Mouse (Mus musculus) adrenal gland, adult (tissue): ENCODE results near the gene Loxl1.
A peak's percentile ranks its signal among the peaks of the same experiment; 100 is the strongest.
"Not testable (repeated sequence)": the region's sequence is repeated elsewhere in the genome, so short reads cannot be mapped to it uniquely, and the experiment has no call there.

Experiments
- DNase-seq, 2 experiments: peaks; one replicate each; pipeline ENCODE4 v3.0.0; 2022 to 2023; ENCODE audit warnings: low spot score in 1 of 2; ENCODE audit not compliant: inconsistent age in 2 of 2

The Loxl1 gene

DNA sequence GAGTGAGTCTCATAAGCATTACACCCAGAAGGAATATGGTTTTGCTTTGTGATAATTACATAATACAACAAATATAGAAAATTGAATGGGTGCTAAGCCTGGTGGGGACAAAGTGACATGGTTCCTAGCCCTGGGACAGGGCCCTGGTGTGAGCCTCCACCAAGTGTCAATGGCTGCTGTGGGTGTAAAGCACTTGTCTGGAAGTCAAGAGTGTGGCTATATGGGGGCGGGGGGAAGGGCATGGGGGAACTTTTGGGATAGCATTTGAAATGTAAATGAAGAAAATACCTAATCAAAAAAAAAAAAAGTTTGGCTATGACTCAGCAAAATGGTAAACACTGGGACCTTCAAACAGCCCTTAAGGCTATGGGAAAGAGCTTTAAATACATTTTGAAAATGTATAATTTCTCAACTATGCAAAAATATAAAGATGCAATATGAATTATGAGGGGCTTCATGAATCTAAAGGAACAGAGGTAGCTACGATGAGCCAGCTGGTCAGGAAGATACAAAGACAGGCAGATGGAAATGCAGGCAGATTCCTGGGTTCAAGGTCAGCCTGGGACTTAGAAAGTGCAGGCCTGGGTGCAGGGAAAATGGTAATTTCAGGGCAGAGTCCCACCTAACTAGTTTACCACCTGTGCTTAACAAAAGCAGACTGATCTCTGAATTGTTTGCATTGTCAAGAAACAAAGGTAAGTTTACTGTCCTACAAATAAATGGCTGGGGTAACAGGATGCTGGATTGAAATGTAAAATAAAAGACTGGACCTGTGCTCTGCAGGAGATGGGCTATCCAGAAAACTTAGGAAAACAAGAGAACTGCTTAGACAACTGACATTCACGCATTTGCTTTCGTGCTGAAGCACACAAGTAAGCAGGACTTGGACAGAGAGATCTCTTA is 33.9 kb downstream of the Loxl1 start:
- no peak for DNase-seq

DNA sequence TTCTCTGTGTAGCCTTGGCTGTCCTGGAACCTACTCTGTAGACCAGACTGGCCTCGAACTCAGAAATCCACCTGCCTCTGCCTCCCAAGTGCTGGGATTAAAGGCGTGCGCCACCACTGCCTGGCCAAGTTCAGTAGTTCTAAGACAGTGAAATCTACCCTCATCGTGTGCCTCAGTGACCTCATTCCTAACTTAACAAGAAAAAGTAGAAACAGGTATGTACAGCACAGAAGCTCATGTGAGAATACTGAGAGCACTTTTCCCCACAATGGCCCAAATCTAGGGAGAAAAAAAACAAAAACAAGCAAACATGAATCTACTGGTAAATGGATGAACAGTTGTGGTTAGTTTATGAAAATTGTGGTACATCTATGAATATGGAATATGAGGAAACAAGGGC is 34.7 kb downstream of the Loxl1 start:
- DNase-seq = no peak

DNA sequence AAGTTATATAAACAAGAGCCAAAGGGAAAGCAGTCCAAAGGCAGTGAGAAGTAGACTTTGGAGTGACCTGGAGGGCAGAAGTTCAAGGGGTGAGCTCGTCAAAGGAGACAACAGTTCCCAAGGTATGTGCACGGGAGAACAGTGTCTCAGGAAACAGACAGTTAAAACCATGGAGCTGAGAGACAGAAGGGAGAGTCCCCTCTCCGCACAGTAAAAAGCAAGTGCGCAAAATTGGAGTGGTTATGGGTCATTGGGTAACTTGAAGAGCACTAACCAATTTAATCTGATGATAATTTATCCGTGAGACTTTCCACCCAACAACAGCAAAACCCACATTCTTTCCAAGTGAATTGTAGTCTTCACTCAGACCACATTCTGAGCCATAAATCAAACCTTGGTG is 36.6 kb downstream of the Loxl1 start:
- no peak for DNase-seq

DNA sequence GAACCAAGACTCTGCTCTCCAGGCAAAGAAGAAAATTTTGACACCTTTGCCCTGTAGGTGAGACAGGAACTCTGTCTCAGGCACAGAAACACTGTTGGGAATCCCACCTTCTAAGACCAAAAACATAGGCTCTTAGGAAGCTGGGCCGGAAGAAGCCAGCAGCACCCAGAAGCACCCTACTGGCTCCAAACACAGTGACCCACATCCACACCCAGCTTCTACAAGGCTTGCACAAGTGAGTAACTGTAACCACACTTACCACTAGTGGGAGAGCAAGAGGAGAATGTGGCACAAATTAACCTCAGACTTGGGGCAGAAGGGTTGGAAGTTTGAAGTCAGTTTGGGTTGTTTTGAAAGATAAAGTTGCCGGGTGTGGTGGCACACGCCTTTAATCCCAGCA is 37.2 kb downstream of the Loxl1 start:
- DNase-seq = no peak

DNA sequence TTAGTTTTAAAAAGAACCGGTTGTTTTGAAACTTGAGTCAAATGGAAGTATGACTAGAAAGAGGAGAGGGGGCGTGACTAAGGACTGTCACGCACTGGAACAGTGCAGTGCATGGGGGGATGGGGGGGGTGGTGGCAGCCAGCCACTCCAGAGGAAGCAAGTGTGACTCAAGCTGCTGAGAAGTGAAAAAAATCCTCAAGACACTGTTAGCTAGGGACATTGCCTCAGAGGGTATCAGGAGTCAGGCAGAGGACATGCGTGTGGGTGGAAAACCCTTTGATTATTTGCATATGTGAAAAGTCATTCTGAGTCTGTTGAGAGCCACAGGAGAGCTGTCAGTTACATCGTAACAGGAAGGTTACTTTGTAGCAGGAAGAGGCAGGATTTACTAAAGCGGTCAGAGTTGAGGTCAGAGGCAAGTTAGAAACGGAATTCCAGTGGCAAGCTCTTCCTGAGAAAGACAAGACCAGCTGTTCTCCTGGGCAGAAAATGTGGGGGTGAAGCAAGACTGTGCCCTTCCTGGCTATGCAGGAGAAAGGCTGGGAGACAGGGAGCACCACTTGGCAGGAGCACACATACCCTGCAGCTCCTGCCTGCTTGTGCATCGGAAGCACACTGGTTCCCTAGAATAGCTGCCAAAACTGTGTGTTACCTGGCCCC is 37.7 kb downstream of the Loxl1 start:
- peak; percentile 51 to 80 for DNase-seq

DNA sequence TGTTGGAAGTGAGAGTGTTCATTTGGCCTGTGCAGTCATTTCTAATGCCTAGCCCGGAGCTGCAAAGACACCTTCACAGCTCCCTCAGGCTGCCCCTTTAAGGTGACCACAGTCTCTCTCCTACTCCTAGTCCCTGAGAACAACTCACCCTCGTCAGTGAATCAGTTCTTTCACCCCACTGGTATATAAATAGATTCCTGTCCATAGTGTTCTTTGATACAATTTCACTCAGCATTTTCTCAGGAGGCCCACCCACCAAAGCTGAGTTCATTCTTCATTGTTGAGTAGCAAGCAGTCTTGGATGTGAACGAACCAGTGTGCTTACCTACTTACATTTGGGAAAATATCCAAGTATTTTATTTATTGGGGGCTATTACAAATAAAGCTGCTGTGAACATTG is 38.4 kb downstream of the Loxl1 start:
- DNase-seq = peak in 1 of 2 experiments; percentile 40

DNA sequence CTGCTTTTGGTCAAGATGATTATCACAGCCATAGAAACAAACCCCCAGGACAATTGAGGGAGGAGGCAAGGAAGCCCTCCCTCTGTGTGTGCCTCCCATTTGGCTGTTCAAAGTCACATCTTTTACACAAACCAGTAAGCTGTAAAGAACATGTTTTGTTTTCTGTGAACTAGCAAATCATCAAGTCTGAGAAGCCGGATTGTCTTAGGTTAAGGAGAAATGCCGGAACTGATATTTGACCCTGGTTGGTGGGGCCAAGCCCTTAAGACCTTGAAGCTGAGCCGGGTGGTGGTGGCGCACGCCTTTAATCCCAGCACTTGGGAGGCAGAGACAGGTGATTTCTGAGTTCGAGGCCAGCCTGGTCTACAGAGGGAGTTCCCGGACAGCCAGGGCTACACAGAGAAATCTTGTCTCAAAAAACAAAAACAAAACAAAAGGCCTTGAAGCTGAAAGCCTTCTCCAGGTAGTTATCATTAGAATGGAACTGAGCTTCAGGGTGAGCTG is 38.8 kb downstream of the Loxl1 start:
- no peak for DNase-seq

DNA sequence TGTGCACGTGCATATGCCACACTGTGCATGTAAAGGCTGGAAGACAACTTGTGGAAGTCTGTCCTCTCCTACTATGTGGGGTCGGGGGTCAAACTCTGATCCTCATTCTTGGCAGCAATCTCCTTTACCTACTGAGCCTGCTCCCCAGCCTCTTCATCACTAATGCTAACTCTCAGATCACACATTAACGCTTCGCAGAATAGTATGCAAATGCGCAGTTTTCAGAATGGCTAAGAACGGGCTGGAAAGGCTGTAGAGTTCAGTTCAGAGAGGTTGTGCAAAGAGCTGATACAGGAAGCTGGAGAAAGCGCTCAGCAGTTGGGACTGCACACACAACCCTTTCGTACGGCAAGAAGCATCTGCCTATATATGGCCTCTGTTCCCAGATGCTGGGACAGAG is 40.1 kb downstream of the Loxl1 start:
- no peak for DNase-seq

DNA sequence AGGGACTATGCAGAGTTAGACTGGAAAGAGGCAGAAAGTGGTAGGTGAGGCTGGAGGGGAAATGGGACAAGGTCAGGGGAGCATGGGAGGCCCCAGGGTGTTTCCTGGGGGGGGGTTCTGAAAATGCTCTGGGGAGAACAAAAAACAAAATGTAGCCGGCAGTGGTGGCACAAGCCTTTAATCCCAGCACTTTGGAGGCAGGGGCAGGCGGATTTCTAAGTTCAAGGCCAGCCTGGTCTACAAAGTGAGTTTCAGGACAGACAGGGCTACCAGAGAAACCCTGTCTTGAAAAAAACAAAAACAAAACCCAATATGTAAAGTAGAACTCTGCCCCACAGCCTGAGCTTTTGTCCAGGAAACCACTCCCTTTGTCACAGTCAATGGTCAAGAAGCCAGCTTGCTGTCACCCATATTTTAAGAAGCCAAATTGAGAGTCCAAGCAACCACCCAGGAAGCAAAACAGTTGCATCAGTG is 40.9 kb downstream of the Loxl1 start:
- DNase-seq = peak in 1 of 2 experiments; percentile 59

DNA sequence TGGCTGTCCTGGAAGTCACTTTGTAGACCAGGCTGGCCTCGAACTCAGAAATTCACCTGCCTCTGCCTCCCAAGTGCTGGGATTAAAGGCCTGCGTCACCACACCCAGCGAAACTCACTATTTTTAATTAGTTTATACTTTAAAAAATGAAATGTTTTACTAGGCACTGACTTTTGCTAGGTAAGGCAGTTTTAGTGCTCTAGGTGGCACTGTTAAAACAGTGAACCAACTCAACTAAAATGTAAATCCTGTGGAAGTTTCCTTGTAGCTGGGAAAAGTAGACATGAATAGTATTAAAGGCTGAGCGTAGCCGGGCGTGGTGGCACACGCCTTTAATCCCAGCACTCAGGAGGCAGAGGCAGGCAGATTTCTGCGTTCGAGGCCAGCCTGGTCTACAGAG is 41.4 kb downstream of the Loxl1 start:
- not testable (repeated sequence) for DNase-seq

DNA sequence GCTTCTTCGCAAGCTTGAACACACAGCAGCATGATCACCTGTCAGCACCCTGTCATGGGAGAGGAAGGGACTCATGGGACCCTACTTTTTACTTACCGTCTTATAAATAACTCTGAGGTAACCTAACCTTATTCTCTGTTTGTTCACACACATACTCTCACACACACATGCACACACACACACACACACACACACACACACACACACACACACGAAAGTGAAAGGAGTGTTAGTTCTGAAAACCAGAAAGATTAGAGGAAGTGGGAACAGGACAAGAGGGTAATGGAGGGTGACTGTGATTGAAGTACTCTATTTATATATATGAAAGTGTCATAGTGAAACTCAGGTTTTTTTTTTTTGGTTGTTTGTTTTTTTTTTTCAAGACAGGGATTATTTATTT is 41.9 kb downstream of the Loxl1 start:
- DNase-seq = no peak

DNA sequence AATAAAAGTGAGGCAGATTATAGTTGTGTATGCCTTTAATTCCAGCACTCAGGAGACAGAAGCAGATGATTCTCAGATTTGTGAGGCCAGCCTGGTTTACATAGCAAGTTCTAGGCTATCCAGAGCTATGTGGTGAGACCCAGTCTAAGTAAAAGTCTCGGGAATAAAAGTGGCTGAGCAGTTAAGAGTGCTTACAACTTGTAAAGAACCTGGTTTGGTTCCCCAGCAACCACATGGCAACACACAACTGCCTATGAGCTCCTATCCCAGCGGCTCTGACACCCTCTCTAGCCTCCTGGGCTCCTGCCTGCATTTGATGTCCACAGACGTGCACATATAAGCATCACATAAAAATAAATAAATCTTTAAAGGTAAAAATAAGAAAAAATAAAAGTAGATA is 42.9 kb downstream of the Loxl1 start:
- DNase-seq = no peak

DNA sequence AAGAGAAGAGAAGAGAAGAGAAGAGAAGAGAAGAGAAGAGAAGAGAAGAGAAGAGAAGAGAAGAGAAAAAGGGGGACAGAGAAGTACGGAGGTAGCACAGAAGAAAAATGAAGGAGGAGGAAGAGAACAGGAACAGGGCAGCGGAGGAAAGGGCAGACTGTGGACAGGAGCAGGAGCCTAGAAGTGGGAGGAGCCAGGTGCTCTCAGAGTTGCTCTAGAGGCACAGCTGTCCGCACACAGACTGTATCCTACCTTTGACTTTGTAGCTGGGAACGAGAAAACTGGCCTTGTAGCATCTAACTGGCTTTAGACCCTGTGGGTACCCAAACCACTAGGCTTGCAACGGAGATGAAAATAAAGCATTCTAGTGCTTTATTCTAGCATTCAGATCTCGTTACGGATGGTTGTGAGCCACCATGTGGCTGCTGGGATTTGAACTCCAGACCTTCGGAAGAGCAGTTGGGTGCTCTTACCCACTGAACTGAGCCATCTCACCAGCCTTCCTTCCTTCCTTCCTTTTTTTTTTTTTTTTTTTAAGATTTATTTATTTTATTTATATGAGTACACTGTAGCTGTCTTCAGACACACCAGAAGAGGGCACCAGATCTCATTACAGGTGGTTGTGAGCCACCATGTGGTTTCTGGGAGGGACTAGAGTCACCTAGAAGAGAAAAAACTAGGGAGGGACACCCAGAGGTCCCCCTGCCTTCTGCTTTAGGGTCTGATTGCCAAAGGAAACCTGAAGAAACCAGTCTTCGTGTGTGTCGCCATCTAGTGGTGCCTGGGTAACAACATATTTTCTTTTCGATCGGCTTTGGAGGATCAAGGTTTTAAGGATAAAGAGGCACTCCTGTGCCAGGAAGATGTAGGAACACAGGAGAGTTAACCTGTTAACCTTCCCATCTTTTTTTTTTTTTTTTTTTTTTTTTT is 44.3 kb downstream of the Loxl1 start:
- peak; percentile 50 to 84 for DNase-seq

DNA sequence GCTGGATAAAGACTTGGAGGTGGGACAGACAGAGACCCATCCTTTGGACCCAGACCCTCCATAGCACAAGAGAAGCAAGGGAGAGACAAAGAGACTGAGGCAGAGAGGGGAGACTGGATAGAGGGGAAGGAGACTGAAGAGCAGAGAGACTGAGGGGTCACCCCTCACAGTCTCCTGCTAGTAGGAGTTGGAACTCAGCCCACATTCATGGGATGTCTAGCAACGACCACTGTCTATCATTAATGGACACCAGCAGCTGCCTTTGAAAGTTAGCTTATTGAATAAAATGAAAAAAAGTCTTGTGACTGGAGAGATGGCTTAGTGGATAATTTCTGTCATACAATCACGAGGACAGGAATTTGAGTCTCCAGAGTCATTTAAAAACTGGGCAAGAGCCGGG is 45.9 kb downstream of the Loxl1 start:
- no peak for DNase-seq

DNA sequence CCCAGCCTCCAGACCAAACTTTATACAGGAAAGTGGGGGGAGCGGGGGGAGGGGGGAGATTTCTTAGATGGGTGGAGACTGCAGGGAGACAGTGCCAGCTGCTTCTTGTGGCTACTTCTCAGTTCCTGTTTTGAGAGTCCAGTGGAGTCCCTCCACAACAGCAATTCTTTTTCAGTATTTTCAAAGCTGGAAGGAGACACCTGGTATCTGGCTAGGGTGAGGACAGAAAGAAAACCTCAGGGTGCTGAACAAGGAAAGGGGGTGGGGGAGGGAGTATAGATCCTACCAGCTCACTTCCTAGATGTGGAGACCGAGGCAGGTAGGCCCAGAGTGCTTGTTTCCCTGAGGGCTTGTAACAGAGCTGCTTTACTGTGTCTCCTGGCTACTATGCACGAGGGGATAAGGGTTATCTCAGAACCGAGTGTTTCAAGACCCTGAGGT is 46.4 kb downstream of the Loxl1 start:
- DNase-seq = no peak

DNA sequence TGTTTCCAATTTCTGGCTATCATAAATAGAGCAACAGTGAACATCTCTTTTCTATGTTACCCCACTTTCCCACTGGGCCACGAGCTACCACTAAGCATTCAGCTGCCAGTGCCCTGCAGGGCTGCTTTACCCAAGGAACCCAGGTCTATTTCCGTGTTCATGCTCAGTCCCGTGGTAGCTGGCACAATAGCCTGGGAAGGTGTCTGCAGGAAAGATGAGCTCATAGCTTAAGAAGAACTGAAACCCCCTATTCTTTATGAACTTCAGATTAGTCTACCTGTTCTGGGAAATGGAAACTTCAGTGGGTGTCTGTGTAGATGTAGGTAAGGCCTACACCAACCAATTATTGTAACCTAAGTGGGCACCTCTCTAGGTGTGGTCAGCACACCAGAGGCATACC is 47.6 kb downstream of the Loxl1 start:
- no peak for DNase-seq

DNA sequence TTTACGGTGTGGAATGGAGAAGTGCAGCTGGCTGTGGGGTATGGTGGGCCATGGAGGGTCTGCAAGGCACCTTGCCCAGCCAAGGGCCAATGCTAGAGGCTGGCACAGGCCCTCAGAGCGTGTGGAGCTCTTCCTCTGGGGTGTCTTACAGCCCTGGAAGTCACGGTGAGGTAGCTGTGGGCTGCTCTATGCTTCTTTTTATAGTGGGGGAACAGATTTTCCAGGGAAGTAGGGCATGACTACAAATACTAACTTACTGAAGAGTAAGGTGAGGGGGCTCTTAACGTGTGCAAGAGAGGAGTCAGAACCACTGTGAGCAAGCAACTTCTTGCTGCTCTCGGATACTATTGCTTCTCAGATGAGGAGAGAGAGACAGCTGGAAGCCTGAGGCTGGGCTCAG is 50.5 kb downstream of the Loxl1 start:
- no peak for DNase-seq

DNA sequence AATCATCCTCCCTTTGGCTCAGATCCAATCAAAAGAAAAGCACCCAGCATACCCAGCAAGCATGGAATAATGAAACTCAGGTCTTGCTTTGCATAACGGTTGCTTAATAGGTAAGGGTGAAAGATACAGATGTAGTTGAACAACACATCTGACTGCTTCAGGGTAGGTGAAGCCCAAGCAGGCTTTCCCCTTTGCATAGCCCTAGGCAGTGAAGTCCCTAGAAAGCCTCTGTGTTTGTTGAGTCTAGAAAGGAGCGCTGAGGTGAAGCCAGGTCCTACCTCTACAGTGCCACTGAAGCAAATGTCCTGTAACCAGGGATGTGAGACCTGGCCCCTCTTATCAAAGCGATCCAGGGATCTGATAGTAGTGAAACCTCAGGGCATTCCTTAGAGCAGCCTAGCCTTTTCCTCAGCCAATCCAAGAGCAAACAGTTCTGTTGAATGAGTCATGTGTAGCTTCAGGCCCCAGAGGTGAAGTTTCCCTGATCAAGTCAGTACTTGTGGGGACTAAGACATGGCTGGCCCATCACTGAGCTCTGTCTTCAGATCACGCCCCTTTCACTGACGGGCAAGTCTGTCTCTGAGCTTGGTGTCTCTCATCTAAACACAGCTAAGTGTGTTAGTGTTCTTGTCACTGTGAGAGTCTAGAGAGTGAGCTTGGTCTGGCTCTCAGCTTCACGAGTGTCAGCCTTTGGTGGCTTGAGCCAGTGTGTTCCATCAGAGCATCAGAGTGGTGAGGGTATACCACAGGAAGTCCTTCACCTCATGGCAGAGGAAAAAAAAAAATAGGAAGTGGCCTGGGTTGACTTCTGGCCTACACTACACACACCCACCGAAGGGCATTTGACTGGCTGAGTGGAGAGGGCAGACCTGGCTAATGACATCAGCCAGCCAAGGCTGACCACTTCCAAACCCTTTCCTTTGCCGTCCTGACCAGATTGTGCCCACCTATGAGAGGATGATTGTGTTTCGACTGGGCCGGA is 57.0 kb downstream of the Loxl1 start:
- DNase-seq = no peak

DNA sequence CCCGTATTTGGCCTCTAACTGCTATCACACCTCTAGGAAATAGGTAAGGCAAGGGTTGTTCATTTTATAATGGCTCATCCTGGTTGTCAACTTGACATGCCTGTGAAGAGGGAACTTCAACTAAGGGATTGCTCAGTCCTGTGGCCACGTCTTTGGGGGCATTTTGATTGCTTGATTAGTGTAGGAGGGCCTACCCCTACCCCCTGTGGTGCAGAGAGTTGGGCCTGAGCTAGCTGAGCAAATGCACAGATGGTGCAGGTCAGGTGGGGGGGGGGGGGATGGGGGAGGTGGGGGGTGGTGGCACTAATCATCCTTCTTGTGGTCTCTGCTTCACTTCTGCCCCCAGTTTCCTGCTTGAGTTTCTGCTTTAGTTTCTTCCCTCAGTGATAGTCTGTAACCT is 57.9 kb downstream of the Loxl1 start:
- no peak for DNase-seq

DNA sequence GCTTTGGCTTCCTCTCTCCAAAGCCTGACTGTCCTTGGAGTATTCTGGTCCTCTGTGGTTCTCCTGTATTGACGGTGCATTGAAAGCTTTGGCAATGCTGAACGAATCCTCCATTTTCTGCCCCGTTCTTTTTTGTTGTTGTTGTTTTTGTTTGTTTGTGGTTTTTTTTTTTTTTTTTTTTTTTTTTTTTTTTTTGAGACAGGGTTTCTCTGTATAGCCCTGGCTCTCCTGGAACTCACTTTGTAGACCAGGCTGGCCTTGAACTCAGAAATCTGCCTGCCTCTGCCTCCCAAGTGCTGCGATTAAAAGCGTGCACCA is 59.2 kb downstream of the Loxl1 start:
- DNase-seq = not testable (repeated sequence)
